Mouse (Mus musculus): Measurements from ENCODE around the gene Lexm. TPM values are rescaled to one million over a fixed set of nuclear protein-coding genes. Genes with fewer than 3 reads are reported as not detected.

Gene Lexm
- total and polyA plus RNA-seq, 3 experiments, result not detected

DNA sequence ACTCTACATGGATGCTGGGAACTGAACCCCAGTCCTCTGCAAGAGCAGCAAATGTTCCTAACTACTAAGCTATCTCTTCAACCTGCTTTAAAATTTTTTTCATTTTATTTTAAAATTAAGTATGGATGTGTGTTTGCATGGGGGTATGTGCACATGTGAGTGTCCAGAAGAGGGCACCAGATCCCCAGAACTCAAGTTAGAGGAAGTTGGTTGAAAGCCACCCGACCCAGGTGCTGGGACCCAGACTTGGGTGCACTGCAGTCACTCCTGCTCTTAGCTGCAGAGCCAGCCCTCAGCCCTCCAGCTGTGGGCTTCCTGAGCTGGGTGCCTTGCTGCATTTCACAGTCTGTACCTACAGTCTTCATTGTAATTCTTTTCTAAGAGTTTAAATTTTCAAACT lies 17.6 kb downstream of the Lexm start:
- intact Hi-C loops (cut with DNase I), result no loop called here
- no peaks in the 10 kb centered on the region for H3K4me1 ChIP-seq (ENCODE audit: control insufficient read depth, insufficient read depth, low read length)
- H3K4me3 ChIP-seq, result no peak overlapping the region
- no peak for DNase-seq
- no peak overlapping the region for H3K27ac ChIP-seq
- 35% methylated on average over 1 of the region's 1 CpGs for WGBS
- H3K9ac ChIP-seq (ENCODE audit: low read depth, low read length), result no peak overlapping the region
- no peaks in the 10 kb centered on the region for H3K36me3 ChIP-seq (ENCODE audit: control insufficient read depth, insufficient read depth, low read length)
- no peaks in the 10 kb centered on the region for H3K79me2 ChIP-seq (replicated peaks; ENCODE audit: control insufficient read depth, insufficient read depth, low read length)
- TF ChIP-seq POLR2A (IDR thresholded peaks at IDR 0.05; ENCODE audit: insufficient read depth, low read depth, low read length) (no peak), CTCF (IDR thresholded peaks at IDR 0.05) (0 out of 2 replicates have a peak, but pooled peaks have one; percentile 5)
- H3K27me3 ChIP-seq (ENCODE audit: control insufficient read depth, insufficient read depth, low read length), result no peaks in the 10 kb centered on the region

DNA sequence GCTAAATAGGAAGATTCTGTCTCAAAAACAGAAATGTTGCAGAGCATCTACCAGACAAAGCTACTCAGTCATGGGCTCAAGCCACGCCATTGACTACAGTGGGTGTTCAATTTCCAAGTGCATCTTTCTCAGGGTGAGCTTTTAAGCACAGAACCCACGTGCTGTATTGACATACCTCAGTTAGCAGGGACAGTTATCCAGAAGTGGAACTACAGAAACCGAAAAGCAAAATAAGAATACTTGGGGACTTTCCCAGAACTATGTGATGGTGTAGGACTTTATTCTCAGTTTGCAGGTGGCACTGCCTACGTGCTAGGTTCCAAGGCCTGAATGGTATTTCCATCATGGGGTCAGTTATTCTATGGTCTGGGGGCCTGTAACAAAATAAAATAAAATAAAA lies 19.3 kb downstream of the Lexm start:
- DNase-seq, result no peak
- TF ChIP-seq POLR2A (IDR thresholded peaks at IDR 0.05; ENCODE audit: insufficient read depth, low read depth, low read length), result no peak
- no peak for TF ChIP-seq CTCF (IDR thresholded peaks at IDR 0.05)
- no peak for TF ChIP-seq EP300 (IDR thresholded peaks at IDR 0.05; ENCODE audit: insufficient read depth, low read depth, low read length)
- Histone ChIP-seq H3K27me3 (ENCODE audit: control insufficient read depth, insufficient read depth, low read length) (no peaks in the 10 kb centered on the region), H3K27ac (no peak overlapping the region), H3K4me1 (ENCODE audit: control insufficient read depth, insufficient read depth, low read length) (no peaks in the 10 kb centered on the region), H3K4me3 (no peak overlapping the region), H3K36me3 (ENCODE audit: control insufficient read depth, insufficient read depth, low read length) (no peaks in the 10 kb centered on the region), H3K79me2 (replicated peaks; ENCODE audit: control insufficient read depth, insufficient read depth, low read length) (no peaks in the 10 kb centered on the region), H3K9ac (ENCODE audit: low read depth, low read length) (no peak overlapping the region)
- intact Hi-C loops (cut with DNase I), result no loop called here
- WGBS, result 78% methylated on average over 4 of the region's 4 CpGs

DNA sequence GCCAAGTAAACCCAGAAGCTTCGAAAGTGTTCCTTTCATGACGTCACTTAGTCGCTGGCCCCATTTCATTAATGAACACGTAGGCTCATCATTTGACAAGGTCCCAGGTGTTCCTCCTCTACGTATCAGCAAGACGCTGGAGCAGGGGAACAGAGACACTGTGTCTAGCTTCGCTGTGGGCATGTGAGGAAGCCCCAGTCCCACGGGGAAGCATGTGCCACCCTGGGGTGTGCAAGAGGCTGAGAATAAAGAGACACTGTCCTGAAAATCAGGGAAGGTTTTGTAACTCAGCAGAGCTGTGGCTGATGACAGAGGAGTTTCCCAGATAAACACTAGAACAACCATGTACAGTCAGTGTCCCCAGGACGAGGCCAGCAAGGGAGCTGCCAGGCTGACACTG lies 20.0 kb downstream of the Lexm start:
- Histone ChIP-seq H3K79me2 (replicated peaks; ENCODE audit: control insufficient read depth, insufficient read depth, low read length) (no peaks in the 10 kb centered on the region), H3K4me1 (ENCODE audit: control insufficient read depth, insufficient read depth, low read length) (no peaks in the 10 kb centered on the region), H3K9ac (ENCODE audit: low read depth, low read length) (no peak overlapping the region), H3K4me3 (no peak overlapping the region), H3K36me3 (ENCODE audit: control insufficient read depth, insufficient read depth, low read length) (no peaks in the 10 kb centered on the region), H3K27ac (no peak overlapping the region), H3K27me3 (ENCODE audit: control insufficient read depth, insufficient read depth, low read length) (no peaks in the 10 kb centered on the region)
- 75% methylated on average over 9 of the region's 9 CpGs for WGBS
- no peak for DNase-seq
- intact Hi-C loops (cut with DNase I), result no loop called here
- TF ChIP-seq POLR2A (IDR thresholded peaks at IDR 0.05; ENCODE audit: insufficient read depth, low read depth, low read length) (no peak), EP300 (IDR thresholded peaks at IDR 0.05; ENCODE audit: insufficient read depth, low read depth, low read length) (no peak)

DNA sequence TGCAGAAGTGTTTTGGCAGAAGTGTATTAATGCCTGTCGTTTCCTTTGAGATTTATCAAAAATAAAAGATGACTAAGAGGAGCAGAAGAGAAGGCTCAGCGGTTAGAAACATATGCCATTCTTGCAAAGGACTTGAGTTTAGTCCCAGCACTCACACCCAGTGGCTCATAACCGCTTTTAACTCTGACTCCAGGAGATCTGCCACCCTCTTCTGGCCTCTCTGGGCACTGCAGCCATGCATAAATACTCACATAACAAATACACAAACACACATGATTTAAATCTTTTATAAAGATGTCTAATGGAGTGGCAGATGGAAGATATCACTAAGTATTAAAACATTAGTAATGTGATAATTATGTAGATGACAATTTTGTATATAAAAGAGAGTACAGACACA lies 20.8 kb downstream of the Lexm start:
- WGBS, result 62% methylated on average over 3 of the region's 3 CpGs
- Histone ChIP-seq H3K36me3 (ENCODE audit: control insufficient read depth, insufficient read depth, low read length) (no peaks in the 10 kb centered on the region), H3K27me3 (ENCODE audit: control insufficient read depth, insufficient read depth, low read length) (no peaks in the 10 kb centered on the region), H3K9ac (ENCODE audit: low read depth, low read length) (no peak overlapping the region), H3K4me3 (no peak overlapping the region), H3K79me2 (replicated peaks; ENCODE audit: control insufficient read depth, insufficient read depth, low read length) (no peaks in the 10 kb centered on the region), H3K4me1 (ENCODE audit: control insufficient read depth, insufficient read depth, low read length) (no peaks in the 10 kb centered on the region), H3K27ac (no peak overlapping the region)
- DNase-seq, result no peak
- intact Hi-C loops (cut with DNase I), result no loop called here
- TF ChIP-seq POLR2A (IDR thresholded peaks at IDR 0.05; ENCODE audit: insufficient read depth, low read depth, low read length), result no peak
- peak; percentile 30 for TF ChIP-seq CTCF (IDR thresholded peaks at IDR 0.05)
- TF ChIP-seq EP300 (IDR thresholded peaks at IDR 0.05; ENCODE audit: insufficient read depth, low read depth, low read length), result no peak

DNA sequence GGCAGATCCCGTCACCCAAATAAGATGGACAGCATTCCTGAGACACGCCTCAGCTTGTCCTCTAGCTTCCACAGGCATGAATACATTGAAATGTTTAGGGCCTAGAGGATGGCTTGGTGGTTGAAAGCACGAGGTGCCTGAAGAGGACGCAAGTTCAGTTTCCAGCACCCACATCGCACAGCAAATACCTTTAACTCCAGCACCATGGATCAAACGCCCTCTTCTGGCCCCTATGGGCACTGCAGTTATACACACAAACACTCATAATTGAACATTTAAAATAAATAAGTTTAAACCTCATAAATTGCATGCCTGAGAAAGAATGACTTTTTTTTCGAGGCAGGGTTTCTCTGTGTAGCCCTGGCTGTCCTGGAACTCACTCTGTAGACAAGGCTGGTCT lies 23.4 kb downstream of the Lexm start:
- DNase-seq, result no peak
- WGBS, result 58% methylated on average over 7 of the region's 7 CpGs
- Histone ChIP-seq H3K9ac (ENCODE audit: low read depth, low read length) (no peak overlapping the region), H3K4me3 (no peak overlapping the region), H3K27me3 (ENCODE audit: control insufficient read depth, insufficient read depth, low read length) (no peaks in the 10 kb centered on the region), H3K36me3 (ENCODE audit: control insufficient read depth, insufficient read depth, low read length) (no peaks in the 10 kb centered on the region), H3K79me2 (replicated peaks; ENCODE audit: control insufficient read depth, insufficient read depth, low read length) (no peaks in the 10 kb centered on the region), H3K27ac (no peak overlapping the region), H3K4me1 (ENCODE audit: control insufficient read depth, insufficient read depth, low read length) (no peaks in the 10 kb centered on the region)
- no peak for TF ChIP-seq POLR2A (IDR thresholded peaks at IDR 0.05; ENCODE audit: insufficient read depth, low read depth, low read length)
- TF ChIP-seq CTCF (IDR thresholded peaks at IDR 0.05), result peak; percentile 29
- intact Hi-C loops (cut with DNase I), result no loop called here

DNA sequence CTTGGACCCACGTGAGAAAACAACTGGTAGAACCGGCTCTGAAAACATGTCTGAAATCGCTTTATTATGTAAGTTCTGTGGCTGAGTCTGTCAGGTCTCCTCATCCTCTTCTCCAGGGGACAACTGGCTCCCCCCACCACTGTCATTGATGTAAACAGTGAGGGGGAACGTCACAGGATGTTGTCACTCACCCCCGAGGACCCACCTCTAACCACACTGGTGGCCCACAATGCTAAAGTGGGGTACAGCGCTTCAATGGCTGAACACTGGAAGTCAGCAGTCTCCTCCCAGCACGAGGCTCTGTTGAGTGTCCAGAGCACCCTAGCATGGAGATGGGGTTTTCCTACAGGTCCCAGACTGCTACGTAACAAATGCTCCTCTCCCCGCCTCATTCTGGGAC lies 26.2 kb downstream of the Lexm start:
- Histone ChIP-seq H3K27me3 (ENCODE audit: control insufficient read depth, insufficient read depth, low read length) (no peaks in the 10 kb centered on the region), H3K4me1 (ENCODE audit: control insufficient read depth, insufficient read depth, low read length) (no peaks in the 10 kb centered on the region), H3K4me3 (no peak overlapping the region), H3K27ac (no peak overlapping the region), H3K79me2 (replicated peaks; ENCODE audit: control insufficient read depth, insufficient read depth, low read length) (no peaks in the 10 kb centered on the region), H3K9ac (ENCODE audit: low read depth, low read length) (no peak overlapping the region), H3K36me3 (ENCODE audit: control insufficient read depth, insufficient read depth, low read length) (no peaks in the 10 kb centered on the region)
- intact Hi-C loops (cut with DNase I), result no loop called here
- DNase-seq, result no peak
- TF ChIP-seq POLR2A (IDR thresholded peaks at IDR 0.05; ENCODE audit: insufficient read depth, low read depth, low read length) (no peak), EP300 (IDR thresholded peaks at IDR 0.05; ENCODE audit: insufficient read depth, low read depth, low read length) (no peak), CTCF (IDR thresholded peaks at IDR 0.05) (no peak)
- WGBS, result 83% methylated on average over 9 of the region's 9 CpGs
